Mouse (Mus musculus) c-Kit-negative CD71-positive TER-119-positive erythroid progenitor cells, embryonic 14.5 days (primary cell): ENCODE measurements around the gene Olfr323.
A peak's percentile ranks its signal among the peaks of the same experiment; 100 is the strongest.

Source experiments
- DNase-seq: peaks from one replicate; pipeline ENCODE4 v3.0.0-alpha.2; 2013; ENCODE audit warnings: low read depth, low spot score

The Olfr323 gene

DNA sequence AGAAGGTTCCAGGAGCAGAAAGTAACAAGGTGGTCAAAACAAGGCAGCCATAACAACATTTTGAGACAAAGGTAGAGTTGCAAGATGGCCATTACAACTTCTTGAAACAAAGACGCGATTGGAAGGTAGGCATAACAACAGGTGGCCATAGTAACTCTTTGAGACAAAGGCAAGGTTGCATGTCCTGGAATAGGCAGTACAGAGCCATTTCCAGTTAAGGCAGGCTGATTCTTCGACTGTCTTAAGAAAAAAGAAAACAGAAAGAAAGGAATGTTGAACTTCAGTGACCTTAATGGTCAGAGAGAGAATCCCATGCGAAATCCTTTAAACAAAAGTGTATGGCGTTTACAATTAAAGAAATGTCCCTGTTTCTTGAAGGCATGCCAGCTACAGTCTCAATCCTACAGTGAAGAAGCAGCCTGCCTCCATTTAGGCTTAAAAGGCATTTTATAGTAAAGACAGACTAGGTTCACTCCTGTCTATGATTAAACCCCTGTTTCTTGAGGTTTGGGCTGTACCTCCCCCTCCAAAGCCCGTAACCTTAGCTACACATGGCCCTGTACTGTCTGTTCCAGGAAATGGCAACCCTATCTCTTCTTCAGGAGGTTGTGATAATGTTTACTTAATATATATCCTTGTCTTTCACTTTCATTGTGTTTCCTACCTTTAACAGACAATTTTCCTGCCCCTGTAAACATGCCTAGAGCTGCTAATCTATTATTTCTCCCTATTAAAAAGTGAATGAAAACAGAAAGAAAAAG lies 27.3 kb downstream of the Olfr323 start:
- no peak for DNase-seq

GRCm38 (mm10) chr11:58602062-58602461 lies 28.2 kb downstream of the Olfr323 start:
- no peak for DNase-seq

DNA sequence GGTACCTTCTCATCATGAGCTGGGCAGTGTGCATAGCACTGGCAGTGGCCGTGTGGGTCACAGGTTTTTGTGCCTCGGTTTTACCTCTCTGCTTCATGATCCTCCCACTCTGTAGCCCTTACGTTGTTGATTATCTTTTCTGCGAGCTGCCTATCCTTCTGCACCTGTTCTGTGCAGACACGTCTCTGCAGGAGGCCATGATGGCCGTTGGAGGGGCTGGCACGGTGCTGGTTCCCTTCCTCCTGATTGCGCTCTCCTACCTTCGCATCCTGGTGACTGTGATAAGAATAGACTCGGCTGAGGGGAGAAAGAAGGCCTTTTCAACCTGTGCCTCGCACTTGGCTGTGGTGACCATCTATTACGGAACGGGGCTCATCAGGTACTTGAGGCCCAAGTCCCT lies 32.5 kb downstream of the Olfr323 start:
- DNase-seq, result no peak

DNA sequence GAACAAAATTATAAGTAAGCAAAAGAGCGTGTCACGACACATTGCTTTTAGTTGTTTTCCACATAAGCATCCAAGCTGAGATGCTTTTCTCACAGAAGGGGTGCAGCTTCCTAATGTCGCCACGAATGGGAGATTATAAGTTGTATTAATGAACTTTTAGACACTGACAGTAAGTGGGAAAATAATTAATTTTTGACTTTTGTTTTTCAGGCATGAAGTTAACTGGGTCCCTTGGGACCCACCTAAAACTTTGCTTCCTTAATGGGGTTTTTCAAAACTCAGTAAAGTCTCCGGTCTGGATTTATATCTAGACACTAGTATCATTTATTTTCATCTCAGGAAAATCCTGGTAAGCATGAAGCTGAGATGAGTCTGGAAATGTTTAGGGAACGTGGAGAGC lies 35.5 kb downstream of the Olfr323 start, which contains the start of gene Olfr324:
Gene Olfr324 (plus strand): TSS at position 301 of the 400 bp plus-strand sequence.
- no peak for DNase-seq

DNA sequence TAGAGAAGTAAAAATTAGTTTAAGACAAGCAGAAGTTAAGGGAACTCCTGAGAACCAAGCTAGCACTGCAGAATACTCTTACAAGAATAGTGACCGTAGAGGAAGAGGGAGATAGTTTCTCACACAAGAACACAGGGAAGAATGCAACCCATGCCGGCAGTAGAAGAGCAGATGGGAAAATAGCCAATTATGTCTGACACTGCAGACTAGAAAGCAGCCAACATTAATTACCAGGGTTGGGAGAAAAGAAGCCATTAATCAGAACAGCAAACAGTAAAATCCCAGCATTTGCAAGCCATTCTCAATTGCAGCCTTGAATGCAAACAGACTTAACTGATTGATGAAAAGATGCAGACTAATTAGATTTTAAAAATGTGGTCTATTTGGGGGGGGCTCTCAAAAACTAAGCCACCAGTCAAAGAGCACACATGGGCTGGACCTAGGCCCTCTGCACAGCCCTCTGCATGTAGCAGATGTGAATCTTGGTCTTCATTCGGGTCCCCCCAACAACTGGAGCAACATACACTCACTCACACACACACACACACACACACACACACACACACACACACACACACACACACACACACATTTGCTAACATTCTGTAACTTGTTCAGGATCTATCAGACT lies 41.6 kb downstream of the Olfr323 start:
- no peak for DNase-seq

DNA sequence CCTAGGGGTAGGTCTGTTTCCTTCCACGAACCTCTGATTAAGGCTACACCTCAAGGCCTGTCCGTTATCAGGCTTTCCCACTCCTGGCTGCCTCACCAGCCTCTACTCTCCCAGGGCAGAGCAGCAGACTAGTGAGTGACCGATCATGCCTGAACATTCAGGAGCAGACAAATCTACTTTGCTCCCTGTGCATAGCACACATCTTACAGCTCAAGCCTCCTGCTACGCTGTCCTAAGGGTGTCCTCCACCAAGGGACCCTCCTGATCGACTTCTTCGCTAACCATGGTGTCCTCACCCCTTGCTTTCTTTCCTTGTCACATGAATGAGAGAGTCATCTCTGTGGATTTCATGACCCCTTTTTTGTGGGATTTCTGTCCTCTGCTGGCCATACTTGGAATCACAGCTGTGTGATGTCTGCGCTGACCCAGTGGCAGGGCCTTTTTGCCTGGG lies 42.4 kb downstream of the Olfr323 start:
- DNase-seq, result peak; percentile 75

DNA sequence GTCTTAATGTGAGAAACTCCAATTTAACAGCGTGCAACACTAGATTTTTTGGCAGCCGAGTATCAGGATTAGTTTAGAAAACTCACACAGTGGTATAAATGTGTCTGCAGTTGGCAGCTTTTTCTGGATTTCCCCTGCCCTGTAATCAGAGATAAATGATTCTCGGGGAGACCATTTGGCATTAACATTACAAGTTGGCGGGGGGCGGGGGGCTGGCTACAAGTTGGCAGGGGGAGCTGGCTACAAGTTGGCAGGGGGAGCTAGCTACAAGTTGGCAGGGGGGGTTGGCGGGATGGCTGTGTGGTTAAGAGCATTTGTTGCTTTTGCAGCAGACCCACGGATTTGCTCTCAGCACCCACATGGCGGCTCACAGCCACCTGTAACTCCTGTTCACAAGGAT lies 51.7 kb downstream of the Olfr323 start:
- no peak for DNase-seq

GRCm38 (mm10) chr11:58577430-58577829 lies 52.9 kb downstream of the Olfr323 start, which contains the start of gene Olfr325:
Gene Olfr325 (plus strand): TSS chr11:58577730.
- DNase-seq, result no peak
